Mouse (Mus musculus) thymus, postnatal 10 days (tissue): ENCODE results near the gene Stat5b.

Experiments
- DNase-seq, 2 experiments: peaks; one replicate each; pipeline ENCODE4 v3.0.0; 2021; ENCODE audit warnings: low spot score in 2 of 2

The Stat5b gene

GRCm38 (mm10) chr11:100870256-100870967, 19.9 kb upstream of the Stat5b start:
- DNase-seq, result no peak

- DNase-seq, result no peak
These were observed 15.1 kb upstream of the Stat5b start for GRCm38 (mm10) chr11:100865618-100866017.

GRCm38 (mm10) chr11:100863141-100863540, 12.6 kb upstream of the Stat5b start:
- no peak for DNase-seq

- DNase-seq, result no peak
These were observed 11.3 kb upstream of the Stat5b start for GRCm38 (mm10) chr11:100861836-100862235.

GRCm38 (mm10) chr11:100861335-100861734, 10.8 kb upstream of the Stat5b start:
- no peak for DNase-seq

- DNase-seq, result peak; percentile 82 to 85
These were observed 9.9 kb upstream of the Stat5b start for GRCm38 (mm10) chr11:100860198-100861048.

- DNase-seq, result no peak
These were observed 9.1 kb upstream of the Stat5b start for GRCm38 (mm10) chr11:100859579-100860075.

- DNase-seq, result no peak
These were observed 8.5 kb upstream of the Stat5b start, which contains the start of gene Stat5a for GRCm38 (mm10) chr11:100858935-100859578. Gene Stat5a, plus strand, starts transcription at chr11:100859351.

- no peak for DNase-seq
These were observed 7.4 kb upstream of the Stat5b start for GRCm38 (mm10) chr11:100857960-100858359.

- no peak for DNase-seq
These were observed 4.7 kb upstream of the Stat5b start for GRCm38 (mm10) chr11:100855178-100855577.

- no peak for DNase-seq
These were observed 3.7 kb upstream of the Stat5b start for GRCm38 (mm10) chr11:100854268-100854667.

- no peak for DNase-seq
These were observed 2.5 kb upstream of the Stat5b start for GRCm38 (mm10) chr11:100853018-100853417.

GRCm38 (mm10) chr11:100852088-100852487, 1.6 kb upstream of the Stat5b start:
- DNase-seq, result no peak

- DNase-seq, result peak; percentile 47 to 48
These were observed 429 bp upstream of the Stat5b start for GRCm38 (mm10) chr11:100850778-100851528.

- DNase-seq, result no peak
These were observed 977 bp downstream of the Stat5b start for GRCm38 (mm10) chr11:100849456-100850037.

GRCm38 (mm10) chr11:100848789-100849379, 1.6 kb downstream of the Stat5b start:
- DNase-seq, result no peak

- no peak for DNase-seq
These were observed 2.4 kb downstream of the Stat5b start for GRCm38 (mm10) chr11:100848080-100848479.

- no peak for DNase-seq
These were observed 3.0 kb downstream of the Stat5b start for GRCm38 (mm10) chr11:100847572-100847971.

- DNase-seq, result peak; percentile 54 to 55
These were observed 4.7 kb downstream of the Stat5b start for GRCm38 (mm10) chr11:100845793-100846192.

GRCm38 (mm10) chr11:100844121-100844520, 6.4 kb downstream of the Stat5b start:
- DNase-seq, result no peak
